Mouse (Mus musculus) telencephalon, adult 2 months (tissue): ENCODE measurements at regions not wholly inside any gene's neighbourhood (a gene's known extent, or its start where the extent isn't known, plus 50 kb on each side); places are given as distances from the start of the nearest gene placed in this dataset.
A peak's percentile ranks its signal among the peaks of the same experiment; 100 is the strongest.

Experiments used
- DNase-seq: peaks from one replicate; pipeline ENCODE4 v3.0.0-alpha.2; 2011; ENCODE audit warnings: low read depth, low spot score

DNA sequence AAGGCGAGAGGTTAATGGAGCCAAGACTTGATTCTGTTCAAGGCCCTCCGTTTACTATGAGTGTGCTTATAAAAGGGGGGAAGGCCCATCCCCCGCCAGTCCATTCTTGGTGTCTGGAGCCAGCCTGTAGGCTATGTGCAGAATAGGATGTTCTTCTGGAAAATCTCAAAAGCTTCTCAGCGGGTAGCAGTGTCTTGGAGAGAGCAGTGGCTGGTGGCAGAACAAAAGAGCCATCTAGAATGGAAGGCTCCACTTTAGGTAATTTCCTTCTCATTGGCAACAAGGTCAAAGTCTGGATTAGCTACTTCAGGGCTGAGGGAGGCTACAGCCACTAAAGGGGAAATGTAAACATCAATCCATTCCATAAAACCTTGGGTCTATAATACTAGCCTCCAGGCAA lies 1150.8 kb upstream of the Ptprd start:
- DNase-seq = no peak

DNA sequence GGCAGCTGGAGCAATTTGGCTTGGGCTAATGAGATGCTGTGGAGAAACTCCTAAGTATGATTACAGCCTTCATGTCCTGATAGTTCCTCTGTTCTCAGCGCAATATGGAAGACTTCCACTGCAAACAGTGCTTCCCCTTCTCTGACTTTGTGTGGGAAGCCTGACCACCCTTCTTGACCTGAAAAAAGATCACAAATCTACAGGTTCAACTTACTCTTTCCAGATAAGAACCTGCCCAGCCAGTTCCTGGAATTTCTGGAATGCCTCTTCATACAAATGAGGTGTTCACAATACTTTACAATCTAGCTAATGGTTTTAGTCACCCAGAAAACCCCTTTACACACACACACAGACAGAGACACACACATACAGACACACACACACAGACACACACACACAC lies 1146.0 kb upstream of the Ptprd start:
- no peak for DNase-seq

DNA sequence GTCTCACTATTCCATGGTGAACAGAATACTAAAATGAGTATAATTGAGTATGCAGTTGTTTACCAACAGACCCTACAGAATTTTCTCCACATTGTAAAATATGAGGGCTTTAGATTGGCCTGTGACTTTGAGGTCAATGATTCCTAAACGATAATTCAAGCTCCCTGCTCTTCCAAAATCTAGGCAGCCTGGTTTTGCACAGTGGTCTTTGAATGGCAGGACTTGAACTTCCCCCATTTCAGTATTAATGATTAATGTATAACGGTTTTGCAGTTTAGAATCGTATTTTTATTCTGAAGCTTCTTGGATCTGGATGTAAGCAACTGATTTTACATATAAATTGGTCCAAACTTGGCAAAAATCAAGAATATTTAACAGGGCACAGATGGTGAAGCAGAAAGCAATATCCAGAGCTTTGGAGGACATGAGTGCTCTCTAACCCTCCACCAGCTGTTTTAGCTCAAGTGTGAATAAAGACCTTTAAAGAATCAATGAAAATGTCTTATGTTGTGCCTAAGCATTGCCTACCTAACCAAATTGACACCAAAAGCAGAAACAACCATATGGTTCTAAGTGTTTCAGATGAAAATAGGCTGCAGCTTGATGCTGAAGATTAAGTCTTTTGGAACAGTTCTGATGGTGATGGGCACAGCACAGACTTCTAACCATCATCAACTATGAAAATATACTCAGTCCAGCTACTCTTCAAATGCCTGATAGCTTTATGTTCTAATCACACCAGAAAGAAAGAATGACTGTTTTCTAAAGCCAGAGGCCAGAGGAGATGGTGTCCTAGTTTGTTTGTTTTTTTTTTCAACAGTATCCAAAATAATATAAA lies 1098.3 kb upstream of the Ptprd start:
- peak; percentile 16 for DNase-seq

DNA sequence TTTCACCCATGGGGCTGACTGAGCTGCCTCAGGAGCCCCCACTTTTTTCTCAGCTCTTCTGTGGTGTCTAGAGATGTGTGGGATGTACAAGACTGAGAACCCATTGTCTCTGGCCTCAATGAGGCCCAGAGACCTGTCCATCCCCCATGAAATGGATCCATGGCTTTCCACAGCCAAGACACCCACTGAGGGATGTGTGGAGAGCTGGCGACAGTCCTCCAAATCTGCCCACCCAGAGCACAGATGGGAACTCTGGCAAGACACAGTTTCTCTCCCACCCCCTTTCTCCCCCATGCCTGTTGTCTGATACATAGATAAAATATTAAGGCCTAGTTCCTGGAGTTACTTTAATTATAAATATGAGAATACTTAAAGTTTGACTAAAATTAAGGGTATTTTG lies 1079.3 kb upstream of the Ptprd start:
- peak; percentile 18 for DNase-seq

DNA sequence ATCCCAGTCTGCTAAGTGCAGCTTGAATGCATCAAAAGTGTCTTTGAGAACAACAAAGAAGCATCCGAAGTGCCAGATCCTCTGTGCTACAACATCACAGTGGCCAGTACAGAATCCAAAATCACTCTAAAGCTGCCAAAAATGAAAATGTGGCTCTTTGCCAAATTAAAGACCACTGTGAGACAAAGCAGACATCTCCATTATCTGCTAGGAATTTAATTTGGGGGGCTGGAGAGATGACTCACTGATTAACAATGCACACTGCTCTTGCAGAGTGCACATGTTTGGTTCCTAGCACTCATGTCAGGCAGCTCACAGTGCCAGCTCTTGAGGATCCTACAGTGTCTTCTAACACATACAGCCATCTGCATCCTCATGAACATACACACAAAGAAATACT lies 1053.3 kb upstream of the Ptprd start:
- no peak for DNase-seq

DNA sequence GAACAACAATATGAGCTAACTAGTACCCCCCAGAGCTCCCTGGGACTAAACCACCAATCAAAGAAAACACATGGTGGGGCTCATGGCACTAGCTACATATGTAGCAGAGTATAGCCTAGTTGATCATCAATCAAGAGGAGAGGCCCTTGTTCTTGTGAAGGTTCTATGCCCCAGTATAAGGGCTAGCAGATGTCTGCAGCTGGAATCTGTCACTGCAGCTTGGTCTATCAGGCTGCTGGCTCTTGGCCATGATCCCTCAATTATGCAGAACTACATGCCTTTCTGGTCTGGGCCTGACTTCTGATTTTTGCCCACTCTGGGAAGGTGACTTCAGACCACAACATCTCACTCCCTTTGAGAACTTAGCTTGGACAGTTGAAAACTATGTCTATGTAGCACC lies 1031.4 kb upstream of the Ptprd start:
- no peak for DNase-seq

DNA sequence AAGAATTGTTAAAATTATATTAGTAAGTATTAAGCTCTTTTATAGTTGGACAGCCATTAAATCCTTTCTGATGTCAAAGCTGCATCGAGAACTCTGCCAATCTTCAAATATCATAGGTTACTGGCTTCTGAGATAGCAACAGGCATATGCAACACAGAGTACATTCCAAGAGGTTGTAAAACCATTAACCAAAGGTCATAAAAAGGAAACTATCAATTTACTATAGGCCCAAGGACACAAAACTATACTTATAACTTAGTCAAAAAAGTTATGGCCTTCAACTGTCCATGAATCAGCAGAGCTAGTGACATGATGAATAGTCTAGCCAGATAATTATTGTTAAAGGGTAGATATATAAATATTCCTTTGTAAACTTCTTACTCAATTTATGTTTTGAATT lies 1029.9 kb upstream of the Ptprd start:
- no peak for DNase-seq

DNA sequence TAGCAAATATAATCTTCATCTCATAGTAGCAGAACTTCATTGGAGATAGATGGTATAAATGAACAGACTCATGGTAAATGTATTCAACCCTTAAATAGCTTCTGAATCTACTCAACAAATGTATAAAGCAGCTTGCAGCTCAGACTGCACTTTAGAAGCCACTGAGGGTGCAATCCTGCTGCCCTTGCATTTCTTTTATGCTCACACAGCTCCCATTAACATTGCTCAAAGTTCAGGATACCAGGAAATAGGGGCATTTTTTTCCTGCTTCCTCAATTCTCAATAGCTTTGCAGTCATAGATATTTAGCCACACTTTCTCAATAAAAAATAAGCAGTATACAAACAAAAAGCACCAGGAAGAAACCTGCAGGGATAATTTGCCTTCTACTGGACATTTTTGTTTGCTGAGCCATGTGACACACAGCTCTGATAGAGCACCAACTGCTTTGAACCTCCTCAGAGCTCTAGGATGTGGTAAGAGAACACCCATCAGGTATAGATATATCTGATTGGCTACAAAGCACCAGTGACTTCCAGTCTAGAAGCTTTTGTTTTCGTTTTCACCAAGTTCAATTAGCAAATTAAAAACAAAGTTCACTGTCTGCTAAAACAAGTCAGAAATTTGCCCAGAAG lies 1012.5 kb upstream of the Ptprd start:
- no peak for DNase-seq
